Mouse (Mus musculus) small intestine, adult 2 months (tissue): Measurements from ENCODE around the gene Myl12a.

ENCODE experiments used
- CTCF ChIP-seq: fragments of 200-500 bp; IDR thresholded peaks from 2 replicates; pipeline ENCODE4 v1.5.1; 2012; ENCODE audit warnings: low read depth, mild to moderate bottlenecking, control low read depth, inconsistent platforms, low read length, moderate library complexity, mixed read lengths; ENCODE audit not compliant: insufficient replicate concordance, insufficient read length; ENCODE audit errors: extremely low read depth
- POLR2A ChIP-seq: fragments of 200-500 bp; IDR thresholded peaks from 2 replicates; pipeline ENCODE4 v1.6.1; 2012; ENCODE audit warnings: low read depth, mild to moderate bottlenecking, control low read depth, inconsistent platforms, low read length, moderate library complexity

DNA sequence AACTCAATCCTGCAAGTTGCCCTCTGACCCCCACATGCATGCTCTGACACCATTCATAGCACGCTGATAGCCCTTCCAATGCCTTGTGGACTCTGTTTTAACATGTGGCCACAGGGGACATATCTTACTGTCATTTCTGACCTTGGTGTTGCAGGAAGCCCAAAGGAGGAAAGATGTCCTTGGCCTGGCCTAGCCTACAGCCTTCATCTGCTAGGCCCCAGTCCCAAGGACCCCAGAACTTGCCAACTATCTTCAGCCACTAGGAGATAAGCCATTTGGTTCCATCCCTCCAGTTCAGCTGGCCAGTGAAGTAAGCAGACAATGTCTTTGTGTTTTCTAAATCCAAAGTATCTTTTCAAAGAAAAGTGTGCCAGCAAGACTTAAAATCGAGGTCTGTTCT, 37.4 kb downstream of the Myl12a start:
- no peak for TF ChIP-seq POLR2A
- no peak for TF ChIP-seq CTCF
